Mouse (Mus musculus) testis, postnatal 10 days (tissue): ENCODE measurements around the gene Gm43191.
"Not testable (repeated sequence)": the region's sequence is repeated elsewhere in the genome, so short reads cannot be mapped to it uniquely, and the experiment has no call there.

Experiments used
- DNase-seq: peaks from one replicate; pipeline ENCODE4 v3.0.0; 2021; ENCODE audit warnings: low spot score

The Gm43191 gene

DNA sequence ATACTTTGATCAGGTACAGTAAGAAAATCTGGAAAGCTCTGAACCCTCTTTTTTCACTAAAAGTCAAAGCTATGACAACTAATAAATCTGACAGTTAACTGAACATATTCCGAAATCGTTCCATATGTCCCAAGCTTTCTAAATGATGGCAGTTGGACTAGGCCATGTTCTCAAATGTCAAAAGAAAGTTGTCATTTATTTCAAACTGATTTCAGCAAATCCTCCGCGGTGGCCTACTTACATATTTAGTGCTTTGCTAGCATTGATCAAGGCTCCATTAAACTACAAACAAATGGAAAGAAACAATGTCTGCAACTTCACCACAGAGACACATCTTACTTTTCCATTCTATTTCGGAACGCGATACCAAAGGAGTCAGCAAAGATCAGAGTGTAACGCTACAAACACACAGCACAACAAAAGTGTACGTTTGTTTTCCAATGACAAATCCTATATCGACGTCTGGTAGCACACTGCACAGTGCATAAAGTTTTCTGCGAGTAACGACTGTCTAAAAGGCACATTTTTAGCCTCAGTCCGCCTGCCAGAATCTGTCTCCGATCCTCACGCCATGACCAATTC is 19.7 kb downstream of the Gm43191 start:
- DNase-seq: no peak

DNA sequence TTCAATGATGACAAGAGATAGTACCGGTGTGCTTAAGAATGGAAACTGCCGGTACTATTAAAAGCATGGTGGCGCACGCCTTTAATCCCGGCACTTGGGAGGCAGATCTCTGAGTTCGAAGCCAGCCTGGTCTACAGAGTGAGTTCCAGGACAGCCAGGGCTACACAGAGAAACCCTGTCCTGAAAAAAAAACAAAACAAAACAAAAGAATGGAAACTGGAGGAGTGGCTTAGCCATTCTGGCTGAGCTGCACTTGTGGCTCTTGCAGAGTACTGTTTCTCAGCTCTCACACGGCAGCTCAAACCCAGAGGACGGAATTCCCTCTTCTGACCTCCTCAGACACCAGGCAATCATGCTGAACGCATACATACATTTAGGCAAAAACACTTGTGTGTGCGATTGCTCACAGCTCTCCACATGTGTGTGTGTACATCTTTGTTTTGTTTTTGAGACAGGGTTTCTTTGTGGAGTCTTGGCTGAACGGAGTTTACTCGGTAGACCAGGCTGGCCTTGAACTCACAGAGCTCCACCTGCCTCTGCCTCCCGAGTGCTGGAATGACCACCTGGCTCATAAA is 21.1 kb downstream of the Gm43191 start:
- no peak for DNase-seq

DNA sequence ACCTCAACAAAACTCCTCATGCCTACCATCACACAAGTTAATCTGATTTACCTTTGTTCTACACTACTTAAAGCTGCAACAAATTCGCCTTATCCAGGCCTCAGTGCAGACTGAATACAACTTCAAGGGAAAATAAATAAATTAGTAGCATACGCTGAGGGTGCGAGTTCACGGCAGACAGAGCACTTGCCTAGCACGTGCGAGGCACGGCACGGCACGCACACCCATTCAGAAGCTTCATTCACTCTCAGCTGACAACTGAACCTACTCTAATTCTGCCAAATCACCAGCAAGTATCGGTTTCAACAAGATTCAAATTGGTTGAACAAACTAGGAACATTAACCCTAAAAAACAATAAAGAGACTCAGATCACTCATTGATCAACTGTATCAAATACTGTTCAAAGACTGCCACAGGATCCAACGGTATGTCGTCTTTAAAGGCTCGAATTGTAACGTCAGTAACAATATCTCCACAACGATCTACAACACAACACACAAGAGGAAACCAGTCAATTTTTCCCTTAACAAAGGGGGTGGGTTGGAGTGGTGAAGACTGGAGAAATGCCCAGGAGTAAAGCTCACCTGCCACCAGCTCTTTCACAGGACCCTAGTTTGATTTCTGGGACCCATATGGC is 22.0 kb downstream of the Gm43191 start:
- no peak for DNase-seq

DNA sequence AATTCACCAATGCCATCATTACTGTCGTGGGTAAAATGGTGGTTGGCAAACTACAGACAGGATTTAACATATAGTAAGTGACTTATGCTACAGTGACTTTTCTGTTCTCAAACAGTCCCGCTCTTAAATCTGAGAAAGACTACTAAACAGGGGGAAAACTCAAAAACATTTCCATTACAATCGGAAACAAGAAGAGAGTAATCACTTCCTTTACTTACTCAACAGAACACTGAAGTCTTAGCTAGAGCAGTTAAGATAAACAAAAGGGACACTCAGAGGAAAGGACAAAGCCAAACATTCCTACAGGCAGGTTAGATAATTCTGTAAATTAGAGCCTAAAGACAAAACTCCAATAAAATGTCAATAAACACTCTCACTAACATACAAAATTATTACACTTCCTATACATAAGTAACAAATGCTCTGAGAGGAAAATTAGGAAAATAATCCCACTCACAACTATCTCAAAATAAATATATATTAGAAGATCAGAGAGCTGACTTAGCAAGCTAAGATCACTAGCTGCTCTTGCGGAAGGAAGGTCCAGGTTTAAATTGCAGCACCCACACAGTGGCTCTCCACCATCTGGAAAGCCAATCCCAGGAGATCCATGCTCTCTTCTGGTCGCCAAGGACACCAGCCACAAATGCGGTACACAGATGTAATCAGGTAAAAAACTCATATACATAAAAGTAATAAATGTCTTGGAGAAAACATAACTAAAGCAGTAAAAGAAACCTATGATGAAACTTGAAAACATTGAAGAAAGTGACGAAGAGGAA is 24.7 kb downstream of the Gm43191 start:
- DNase-seq: no peak

DNA sequence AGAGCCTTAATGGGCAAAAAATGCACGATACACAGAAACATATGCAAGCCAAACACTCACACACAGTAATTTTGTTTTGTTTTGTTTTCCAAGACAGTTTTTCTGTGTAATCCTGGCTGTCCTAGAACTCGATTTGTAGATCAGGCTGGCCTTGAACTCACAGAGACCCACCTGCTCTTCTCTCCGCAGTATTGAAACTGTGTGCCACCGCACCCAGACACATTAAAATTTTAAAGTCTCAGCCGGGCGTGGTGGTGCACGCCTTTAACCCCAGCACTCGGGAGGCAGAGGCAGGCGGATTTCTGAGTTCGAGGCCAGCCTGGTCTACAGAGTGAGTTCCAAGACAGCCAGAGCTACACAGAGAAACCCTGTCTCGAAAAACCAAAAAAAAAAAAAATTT is 27.0 kb downstream of the Gm43191 start:
- DNase-seq: not testable (repeated sequence)

DNA sequence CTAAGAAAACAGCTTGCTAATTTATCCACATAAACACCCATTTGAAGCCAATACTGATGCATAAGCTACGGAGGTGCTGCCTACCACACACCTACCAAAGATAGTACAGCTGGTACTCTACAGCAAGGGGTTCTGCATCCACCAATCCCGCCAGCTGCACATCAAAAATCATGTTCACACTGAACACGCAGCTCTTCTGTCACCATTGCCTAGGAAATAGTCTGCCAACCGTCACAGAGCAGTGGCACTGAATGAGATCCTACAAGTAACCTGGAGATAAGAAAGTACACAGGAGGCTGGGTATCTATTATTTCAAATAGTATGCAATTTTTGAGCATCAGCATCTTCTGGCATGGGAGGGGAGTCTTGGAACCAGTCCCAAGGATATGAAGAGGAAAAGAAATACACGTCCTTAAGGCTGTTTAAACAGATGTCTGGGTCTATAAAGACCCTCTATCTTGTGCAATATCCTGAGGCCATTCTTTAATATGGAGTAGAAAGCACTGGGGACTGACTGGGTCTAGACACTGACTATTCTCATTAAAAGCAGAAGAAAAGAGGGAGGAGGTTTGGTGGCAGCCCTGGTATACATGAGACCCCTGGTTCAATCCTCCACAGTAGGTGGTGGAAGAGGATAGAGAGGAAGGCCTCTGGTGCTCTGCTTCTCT is 27.6 kb downstream of the Gm43191 start:
- no peak for DNase-seq

DNA sequence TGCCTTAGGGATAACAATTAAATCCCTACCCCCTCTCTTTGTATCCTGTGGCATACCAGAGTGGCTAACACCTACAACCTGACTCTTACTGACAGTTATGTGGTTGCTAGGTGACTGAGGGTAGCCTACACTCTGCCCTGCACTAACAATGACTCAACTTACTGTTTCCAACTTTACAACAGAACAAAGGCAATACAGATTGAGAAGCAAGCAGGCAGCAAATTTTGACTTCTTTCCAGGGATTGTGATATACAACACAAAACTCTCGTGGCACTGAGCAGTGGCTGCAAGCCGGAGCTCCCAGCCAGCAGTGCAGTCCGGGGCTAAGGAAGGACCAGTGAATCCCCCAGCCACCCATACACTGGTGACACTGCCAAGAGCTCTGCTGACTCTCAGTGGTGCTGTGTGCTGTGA is 29.0 kb downstream of the Gm43191 start:
- no peak for DNase-seq

DNA sequence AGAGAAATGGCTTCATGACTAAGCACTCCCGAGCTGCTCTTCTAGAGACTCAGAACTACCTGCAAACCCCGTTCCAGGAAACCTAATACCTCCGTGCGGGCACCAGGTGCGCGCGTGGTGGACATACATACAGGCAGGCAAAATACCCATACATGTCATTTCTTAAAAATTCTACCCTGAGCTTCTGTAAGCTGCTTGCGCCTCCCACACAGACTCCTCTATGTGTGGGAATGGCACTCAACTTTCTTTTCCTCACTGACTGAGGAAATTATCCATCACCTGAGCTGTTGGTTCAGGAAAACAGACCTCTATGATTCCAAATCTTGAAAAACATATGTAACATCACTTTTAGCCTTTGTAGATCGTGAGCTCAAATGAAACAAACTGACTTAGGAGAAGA is 30.4 kb downstream of the Gm43191 start:
- no peak for DNase-seq

DNA sequence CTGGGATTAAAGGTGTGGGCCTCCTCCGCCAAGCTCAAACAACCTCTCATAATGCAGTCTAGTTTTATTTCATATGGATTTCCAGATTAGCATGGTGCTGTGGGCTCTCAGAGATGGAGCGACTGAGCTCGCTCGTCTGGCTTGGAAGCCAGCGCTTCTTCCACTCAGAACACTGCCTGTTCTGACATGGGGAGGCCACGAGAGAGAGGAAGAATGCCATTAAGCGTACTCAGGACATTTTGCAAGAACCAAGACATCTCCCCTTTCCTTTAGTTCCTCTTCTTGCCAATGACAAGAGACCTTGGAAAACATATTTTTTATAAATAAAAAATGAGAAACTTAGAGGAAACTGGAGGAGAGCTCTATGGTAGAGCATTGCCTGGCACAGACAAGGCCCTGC is 32.3 kb downstream of the Gm43191 start:
- DNase-seq: no peak

DNA sequence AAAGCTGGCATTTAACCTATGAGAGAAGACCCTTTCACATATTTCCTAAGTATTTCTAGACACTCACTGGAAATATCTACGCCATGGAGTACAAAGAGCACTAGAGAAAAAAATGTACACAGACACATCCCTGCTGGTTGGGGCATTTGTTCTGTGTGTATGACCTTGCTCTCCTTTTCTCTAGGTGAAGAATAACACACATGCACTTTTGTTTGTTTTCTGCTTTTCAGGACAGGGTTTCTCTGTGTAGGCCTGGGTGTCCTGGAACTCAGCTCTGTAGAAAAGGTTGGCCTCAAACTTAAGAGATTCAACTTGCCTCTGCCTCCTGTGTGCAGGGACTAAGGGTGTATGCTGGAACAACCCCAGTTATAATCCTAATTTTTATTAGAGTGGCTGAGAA is 34.7 kb downstream of the Gm43191 start:
- no peak for DNase-seq

DNA sequence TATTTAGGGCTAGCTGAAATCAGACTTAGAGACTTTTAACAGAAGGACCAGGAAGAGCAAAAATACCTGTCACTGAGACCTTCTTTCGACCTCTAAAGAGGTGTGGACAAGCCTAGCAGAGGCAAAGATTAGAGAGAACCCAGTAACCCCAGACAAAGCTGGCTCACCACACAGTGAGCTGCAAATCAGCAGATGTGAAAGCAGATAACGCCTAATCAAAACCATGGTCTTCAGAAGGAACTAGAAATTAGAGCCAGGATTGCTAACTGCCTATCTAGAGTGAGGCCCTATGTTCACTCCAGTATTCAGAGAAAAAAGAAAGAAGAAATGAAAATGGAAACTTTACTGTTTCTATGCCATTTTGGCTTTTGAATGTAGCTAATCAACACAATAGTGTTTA is 38.7 kb downstream of the Gm43191 start:
- DNase-seq: no peak

DNA sequence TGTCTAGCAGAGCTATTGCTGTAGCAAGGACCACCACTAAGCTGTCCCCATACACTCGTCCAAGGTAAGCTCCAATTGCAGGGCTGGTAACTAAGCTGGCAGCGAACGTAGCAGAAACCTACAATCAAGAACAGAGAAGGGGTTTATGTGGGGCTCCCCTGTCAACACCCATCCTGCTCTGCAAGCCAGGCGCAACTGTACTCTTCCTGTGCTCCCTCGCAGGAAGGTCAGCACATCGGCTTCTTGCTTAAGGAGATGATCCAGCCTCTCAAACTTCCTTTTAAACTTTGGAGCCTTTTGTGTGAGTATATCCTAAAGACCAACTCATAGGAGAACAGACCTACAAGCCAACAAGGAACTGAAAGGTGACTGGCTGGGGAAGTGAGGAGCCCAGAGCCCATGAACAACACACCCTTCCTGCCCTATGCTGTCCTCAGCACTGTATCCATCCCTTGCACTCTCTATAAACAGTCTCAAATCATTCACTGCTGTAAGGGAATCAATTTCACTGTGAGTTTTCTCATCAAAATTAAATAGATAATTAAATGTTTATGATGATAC is 39.2 kb downstream of the Gm43191 start:
- no peak for DNase-seq

DNA sequence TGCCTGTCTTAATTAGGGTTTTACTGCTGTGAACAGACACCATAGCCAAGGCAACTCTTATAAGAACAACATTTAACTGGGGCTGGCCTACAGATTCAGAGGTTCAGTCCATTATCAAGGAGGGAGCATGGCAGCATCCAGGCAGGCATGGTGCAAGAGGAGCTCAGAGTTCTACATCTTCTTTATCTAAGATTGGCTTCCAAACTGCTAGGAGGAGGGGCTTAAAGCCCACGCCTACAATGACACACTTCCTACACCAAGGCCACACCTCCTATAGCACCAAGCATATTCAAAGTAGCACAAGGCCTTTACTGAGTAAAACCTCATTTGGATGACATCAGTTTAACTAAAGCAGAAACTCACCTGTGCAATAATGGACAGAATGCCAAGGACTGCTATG is 41.0 kb downstream of the Gm43191 start:
- no peak for DNase-seq

DNA sequence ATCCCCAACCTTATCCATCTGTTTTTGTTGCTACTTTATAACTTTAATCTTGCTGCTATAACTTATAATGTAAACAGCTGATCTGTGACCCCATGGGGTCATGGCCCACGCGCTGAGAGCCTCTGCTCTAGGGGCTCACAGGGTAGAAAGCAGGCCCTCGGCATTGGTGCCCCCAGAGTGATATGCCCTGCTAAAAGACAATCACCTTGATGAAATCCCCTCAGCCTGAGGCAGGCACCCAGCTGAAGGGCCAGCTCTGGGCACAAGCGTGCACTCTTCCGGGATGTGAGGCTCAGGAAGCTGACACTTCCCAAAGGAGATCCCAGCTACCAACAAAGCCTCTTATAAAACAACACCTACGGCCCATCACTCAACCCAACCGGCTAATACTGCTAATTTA is 42.5 kb downstream of the Gm43191 start:
- no peak for DNase-seq

DNA sequence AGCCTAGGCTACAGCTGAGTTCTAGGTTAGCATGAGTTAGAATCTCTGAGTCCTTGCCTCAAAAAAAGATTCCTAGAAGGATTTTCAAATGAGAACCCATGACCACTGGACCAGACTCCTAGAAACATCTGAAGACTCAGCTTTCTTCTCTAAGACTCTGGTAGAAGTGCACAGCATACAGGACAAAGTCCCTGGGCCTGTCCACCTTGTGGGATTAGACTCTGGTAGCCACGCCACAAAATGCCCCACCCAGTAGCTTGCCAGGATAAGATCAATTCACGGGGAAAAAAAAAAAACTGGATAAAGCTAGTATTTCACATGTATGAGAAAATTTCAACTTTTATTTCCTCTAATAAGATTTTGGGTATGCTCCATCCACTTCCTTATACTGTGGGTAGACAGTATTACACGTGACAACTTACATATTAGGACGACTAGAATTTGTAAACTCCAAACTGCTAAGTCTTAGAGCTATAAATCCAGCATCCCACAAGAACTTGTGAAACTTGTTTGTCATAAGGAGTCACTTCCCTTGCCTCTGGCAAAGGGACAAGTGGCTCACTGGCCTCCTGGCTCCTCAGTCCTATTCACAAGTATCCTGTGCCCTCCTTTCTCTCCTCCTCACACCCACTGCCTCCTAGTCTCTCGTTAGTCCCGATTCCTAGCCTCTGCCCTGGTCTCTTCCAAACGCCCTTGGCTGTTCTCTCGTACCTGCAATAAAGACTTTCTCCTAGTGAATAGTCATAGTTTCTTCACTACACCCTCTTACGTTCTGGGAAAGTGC is 43.2 kb downstream of the Gm43191 start:
- no peak for DNase-seq

DNA sequence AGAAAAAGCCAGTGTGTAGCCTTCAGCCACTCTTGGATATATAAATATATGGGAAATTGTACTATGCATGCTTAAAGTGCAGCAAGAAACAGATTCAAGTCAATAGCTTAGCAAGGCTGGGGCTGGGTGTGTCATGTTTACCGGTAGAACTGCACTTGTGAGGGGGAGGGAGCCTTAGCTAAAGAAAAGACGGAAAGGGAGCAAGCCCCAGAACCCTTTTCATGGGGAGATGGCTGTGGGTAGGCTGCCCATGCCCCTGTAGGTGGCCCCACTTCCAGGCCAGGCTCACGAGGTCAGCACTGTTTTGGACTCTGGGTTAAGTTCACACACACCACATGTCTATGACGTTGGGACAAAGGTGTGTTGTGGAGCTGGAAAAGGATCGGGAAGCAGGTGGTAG is 45.3 kb downstream of the Gm43191 start:
- no peak for DNase-seq

DNA sequence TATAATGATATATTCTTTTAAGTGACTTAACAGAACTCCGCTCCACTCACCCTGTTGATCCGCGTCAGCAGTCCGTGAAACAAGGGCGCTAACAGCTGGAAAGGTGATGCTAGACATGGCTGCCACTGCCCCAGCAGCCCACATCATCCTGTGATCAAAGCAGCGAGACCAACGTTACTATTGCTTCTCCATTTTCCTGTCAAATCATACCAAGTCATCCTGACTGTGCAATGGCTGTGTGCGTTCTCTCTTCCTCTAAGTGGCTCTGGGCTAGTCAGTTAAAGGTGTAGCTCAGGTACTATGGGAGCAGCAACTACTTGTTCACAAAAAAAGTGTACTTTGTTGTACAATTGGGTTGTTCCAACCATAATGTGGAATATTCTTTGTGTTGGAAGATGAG is 46.2 kb downstream of the Gm43191 start:
- no peak for DNase-seq

DNA sequence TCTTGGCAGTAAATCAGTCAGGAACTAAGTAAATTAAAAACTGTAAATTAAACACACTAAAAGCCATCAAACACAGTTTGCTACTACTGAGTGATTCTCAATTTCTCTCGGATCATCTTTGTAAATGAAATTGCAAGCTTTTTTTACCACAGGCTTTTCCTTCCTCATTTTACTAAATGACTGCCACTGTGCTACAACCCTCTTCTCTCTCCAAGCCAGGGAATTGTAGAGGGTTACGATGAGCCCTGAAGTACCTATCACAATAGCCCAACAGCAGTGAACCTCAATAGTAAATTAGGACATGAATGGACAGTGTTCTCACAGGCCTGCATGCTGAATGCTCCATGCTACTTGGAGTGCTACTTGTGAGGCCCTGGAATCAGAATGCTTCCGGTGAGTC is 47.0 kb downstream of the Gm43191 start:
- DNase-seq: no peak

DNA sequence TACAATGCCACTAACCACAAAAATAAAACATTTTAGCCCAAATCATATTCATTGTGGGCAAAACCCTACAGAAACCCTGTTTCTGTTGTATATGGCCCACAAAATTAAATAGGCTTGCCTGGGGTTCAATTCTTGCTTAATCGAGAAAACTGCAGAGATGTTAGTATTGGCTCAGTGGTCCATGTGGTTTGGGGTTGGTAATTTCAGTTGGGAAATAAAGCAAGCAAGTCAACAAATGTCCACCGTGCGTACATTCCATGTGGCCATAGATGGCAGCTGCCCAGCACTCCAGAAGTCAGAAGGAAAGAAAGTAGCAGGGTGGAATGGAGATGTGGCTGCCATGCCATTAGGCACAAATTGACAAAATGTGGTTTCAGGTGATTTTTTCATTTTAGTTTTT is 48.1 kb downstream of the Gm43191 start:
- no peak for DNase-seq

DNA sequence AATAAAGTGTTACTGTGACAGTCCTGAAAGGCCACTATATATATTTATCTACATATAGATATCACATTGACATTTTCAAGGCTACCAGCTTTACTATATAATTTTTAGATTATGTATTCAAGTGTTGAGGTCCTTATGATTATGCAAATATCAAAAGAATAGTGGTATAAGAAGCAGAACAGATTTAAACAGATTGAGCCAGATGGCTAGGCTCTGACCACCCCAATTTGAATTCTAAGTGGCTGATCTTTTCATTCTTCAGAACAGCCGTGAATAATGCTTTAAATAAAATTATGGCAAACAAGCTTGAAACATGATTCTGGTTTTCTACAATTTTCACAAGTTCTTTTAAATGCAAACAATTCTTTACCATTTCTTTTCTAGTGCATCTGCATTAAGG is 49.6 kb downstream of the Gm43191 start:
- DNase-seq: no peak

DNA sequence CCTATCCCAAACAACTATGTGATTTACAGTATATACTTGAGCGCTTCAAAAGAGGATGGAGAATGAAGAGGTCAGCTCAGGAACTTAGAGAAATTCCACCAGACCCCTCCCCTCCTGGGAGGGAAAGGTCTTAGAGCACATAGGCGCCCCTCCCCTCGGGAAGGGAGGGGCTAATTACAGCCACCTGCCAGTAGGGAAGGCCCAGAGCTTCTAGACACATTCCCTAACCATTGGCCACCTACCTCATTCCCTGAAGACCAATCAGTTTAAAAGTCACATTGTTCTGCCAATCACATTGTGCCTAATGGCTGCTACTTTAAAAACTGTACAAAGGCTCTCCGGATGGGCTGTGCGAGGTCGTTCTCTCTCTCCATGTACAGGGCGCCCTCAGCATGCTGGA is 58.4 kb downstream of the Gm43191 start:
- DNase-seq: no peak
